Mouse (Mus musculus): ENCODE data around the gene Olfr69. TPM values are rescaled to one million over a fixed set of nuclear protein-coding genes. Genes with fewer than 3 reads are reported as not detected.
"Not testable (repeated sequence)": the region's sequence is repeated elsewhere in the genome, so short reads cannot be mapped to it uniquely, and the experiment has no call there.

Olfr69 gene
- total and polyA plus RNA-seq, 3 experiments, result not detected

DNA sequence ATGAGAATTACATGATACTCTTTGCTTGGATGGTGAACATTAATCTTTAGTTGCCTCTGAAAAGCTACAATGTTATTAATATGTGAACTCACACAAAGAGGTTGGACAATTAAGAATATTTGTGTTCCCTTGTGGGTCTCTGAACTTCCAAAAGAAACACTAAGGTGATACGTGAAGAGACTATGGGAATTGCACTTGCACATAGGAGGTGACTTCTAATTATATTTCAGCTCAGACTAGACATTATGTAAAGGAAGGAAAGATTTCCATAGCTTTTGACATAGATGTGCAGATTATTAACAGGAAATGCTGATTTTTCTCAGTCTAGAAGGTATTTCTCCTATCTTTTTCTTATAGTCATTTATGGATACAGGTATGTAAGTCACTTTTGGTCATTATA, 41.3 kb downstream of the Olfr69 start, which contains the start of gene Olfr628:
Gene Olfr628 (plus strand): TSS at position 301 of the 400 bp plus-strand sequence.
- Histone ChIP-seq H3K36me3 (ENCODE audit: control insufficient read depth in 1 of 2, insufficient read depth in 2 of 2, low read length in 2 of 2) (no peaks in the 10 kb centered on the region), H3K9ac (ENCODE audit: control insufficient read depth, low read depth, low read length, poor library complexity, severe bottlenecking) (no peak within 1 kb of the TSS), H3K27me3 (ENCODE audit: control insufficient read depth in 1 of 2, insufficient read depth in 2 of 2, low read length in 2 of 2) (no peaks in the 10 kb centered on the region), H3K27ac (ENCODE audit: control insufficient read depth, low read depth, low read length) (no peak within 1 kb of the TSS), H3K79me2 (ENCODE audit: control insufficient read depth, insufficient read depth, low read length, poor library complexity) (no peaks in the 10 kb centered on the region), H3K4me1 (ENCODE audit: control insufficient read depth in 1 of 2, insufficient read depth in 2 of 2, low read length in 2 of 2) (no peaks in the 10 kb centered on the region), H3K9me3 (replicated peaks; ENCODE audit: insufficient read depth, low read length) (no peaks in the 10 kb centered on the region), H3K4me3 (ENCODE audit: control insufficient read depth in 1 of 2, insufficient read depth in 1 of 2, low read depth in 2 of 2, low read length in 2 of 2) (no peak within 1 kb of the TSS)
- no peak for DNase-seq (ENCODE audit: low read depth, low spot score)
- no peak for TF ChIP-seq UBTF (IDR thresholded peaks at IDR 0.05; ENCODE audit: borderline replicate concordance, insufficient read depth, low read depth, low read length)
- no peak for TF ChIP-seq MYB (IDR thresholded peaks at IDR 0.05; ENCODE audit: low read depth, low read length)

DNA sequence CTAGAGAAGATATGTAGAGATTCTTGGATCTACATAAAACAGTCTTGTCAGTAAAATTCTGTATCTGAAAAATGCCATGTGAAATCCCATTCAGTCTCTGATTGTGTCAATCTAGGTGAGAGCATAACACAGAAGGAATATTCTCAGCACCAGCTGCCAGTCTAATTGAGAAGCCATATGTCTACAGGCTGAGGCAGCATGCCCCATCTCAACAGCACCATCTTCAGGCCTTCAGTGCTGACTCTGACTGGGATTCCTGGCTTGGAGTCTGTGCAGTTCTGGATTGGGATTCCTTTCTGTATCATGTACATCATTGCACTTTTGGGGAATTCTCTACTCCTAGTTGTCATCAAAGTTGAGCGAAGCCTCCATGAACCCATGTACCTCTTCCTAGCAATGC, 55.0 kb downstream of the Olfr69 start:
- H3K27ac ChIP-seq (ENCODE audit: control insufficient read depth, low read depth, low read length); H3K79me2 ChIP-seq (ENCODE audit: control insufficient read depth, insufficient read depth, low read length, poor library complexity); H3K9me3 ChIP-seq (replicated peaks; ENCODE audit: insufficient read depth, low read length); H3K27me3 ChIP-seq (ENCODE audit: control insufficient read depth in 1 of 2, insufficient read depth in 2 of 2, low read length in 2 of 2); H3K4me1 ChIP-seq (ENCODE audit: control insufficient read depth in 1 of 2, insufficient read depth in 2 of 2, low read length in 2 of 2); H3K4me3 ChIP-seq (ENCODE audit: control insufficient read depth in 1 of 2, insufficient read depth in 1 of 2, low read depth in 2 of 2, low read length in 2 of 2); H3K36me3 ChIP-seq (ENCODE audit: control insufficient read depth in 1 of 2, insufficient read depth in 2 of 2, low read length in 2 of 2); DNase-seq (ENCODE audit: low read depth, low spot score); H3K9ac ChIP-seq (ENCODE audit: control insufficient read depth, low read depth, low read length, poor library complexity, severe bottlenecking): not testable (repeated sequence)

Other genes with a start within 250 kb of the Olfr69 start
Only the 30 nearest of the 32 such genes appear.
- not detected in 2 replicates for gene Olfr613, start 223.5 kb downstream of the Olfr69 start, total RNA-seq (2012; rRNA removed)
- not detected for gene Olfr613, start 223.5 kb downstream of the Olfr69 start, polyA plus RNA-seq (2012; ENCODE audit: insufficient read depth in 1 of 2, insufficient read length in 2 of 2, low read depth in 1 of 2, low replicate concordance in 2 of 2, missing spikeins in 1 of 2)
- gene Olfr615, start 215.5 kb downstream of the Olfr69 start, total RNA-seq (2012; rRNA removed), result not detected in 2 replicates
- not detected for gene Olfr615, start 215.5 kb downstream of the Olfr69 start, polyA plus RNA-seq (2012; ENCODE audit: insufficient read depth in 1 of 2, insufficient read length in 2 of 2, low read depth in 1 of 2, low replicate concordance in 2 of 2, missing spikeins in 1 of 2)
- gene Olfr616, start 202.5 kb downstream of the Olfr69 start, total RNA-seq (2012; rRNA removed), result not detected in 2 replicates
- gene Olfr616, start 202.5 kb downstream of the Olfr69 start, polyA plus RNA-seq (2012; ENCODE audit: insufficient read depth in 1 of 2, insufficient read length in 2 of 2, low read depth in 1 of 2, low replicate concordance in 2 of 2, missing spikeins in 1 of 2), result not detected
- not detected in 2 replicates for gene Olfr617, start 198.5 kb downstream of the Olfr69 start, total RNA-seq (2012; rRNA removed)
- gene Olfr617, start 198.5 kb downstream of the Olfr69 start, polyA plus RNA-seq (2012; ENCODE audit: insufficient read depth in 1 of 2, insufficient read length in 2 of 2, low read depth in 1 of 2, low replicate concordance in 2 of 2, missing spikeins in 1 of 2), result not detected
- gene Olfr618, start 181.5 kb downstream of the Olfr69 start, total RNA-seq (2012; rRNA removed), result not detected in 2 replicates
- gene Olfr618, start 181.5 kb downstream of the Olfr69 start, polyA plus RNA-seq (2012; ENCODE audit: insufficient read depth in 1 of 2, insufficient read length in 2 of 2, low read depth in 1 of 2, low replicate concordance in 2 of 2, missing spikeins in 1 of 2), result not detected
- gene Olfr619, start 171.0 kb downstream of the Olfr69 start, total RNA-seq (2012; rRNA removed), result not detected in 2 replicates
- gene Olfr619, start 171.0 kb downstream of the Olfr69 start, polyA plus RNA-seq (2012; ENCODE audit: insufficient read depth in 1 of 2, insufficient read length in 2 of 2, low read depth in 1 of 2, low replicate concordance in 2 of 2, missing spikeins in 1 of 2), result not detected
- not detected in 2 replicates for gene Olfr620, start 159.1 kb downstream of the Olfr69 start, total RNA-seq (2012; rRNA removed)
- under 1 TPM in 1 of 2 experiments, not detected in 1; 0.03 TPM for gene Olfr620, start 159.1 kb downstream of the Olfr69 start, polyA plus RNA-seq (2012; ENCODE audit: insufficient read depth in 1 of 2, insufficient read length in 2 of 2, low read depth in 1 of 2, low replicate concordance in 2 of 2, missing spikeins in 1 of 2)
- gene Olfr622, start 128.9 kb downstream of the Olfr69 start, total RNA-seq (2012; rRNA removed), result not detected in 2 replicates
- gene Olfr622, start 128.9 kb downstream of the Olfr69 start, polyA plus RNA-seq (2012; ENCODE audit: insufficient read depth in 1 of 2, insufficient read length in 2 of 2, low read depth in 1 of 2, low replicate concordance in 2 of 2, missing spikeins in 1 of 2), result not detected
- not detected in 2 replicates for gene Olfr623, start 107.9 kb downstream of the Olfr69 start, total RNA-seq (2012; rRNA removed)
- not detected for gene Olfr623, start 107.9 kb downstream of the Olfr69 start, polyA plus RNA-seq (2012; ENCODE audit: insufficient read depth in 1 of 2, insufficient read length in 2 of 2, low read depth in 1 of 2, low replicate concordance in 2 of 2, missing spikeins in 1 of 2)
- gene Olfr624, start 100.4 kb downstream of the Olfr69 start, total RNA-seq (2012; rRNA removed), result under 0.01 TPM in 1 of 2 replicates, not detected in the other
- gene Olfr624, start 100.4 kb downstream of the Olfr69 start, polyA plus RNA-seq (2012; ENCODE audit: insufficient read depth in 1 of 2, insufficient read length in 2 of 2, low read depth in 1 of 2, low replicate concordance in 2 of 2, missing spikeins in 1 of 2), result under 1 TPM in 1 of 2 experiments, not detected in 1; 0.04 TPM
- gene Olfr625-ps1, start 88.9 kb downstream of the Olfr69 start, total RNA-seq (2012; rRNA removed), result not detected in 2 replicates
- gene Olfr625-ps1, start 88.9 kb downstream of the Olfr69 start, polyA plus RNA-seq (2012; ENCODE audit: insufficient read depth in 1 of 2, insufficient read length in 2 of 2, low read depth in 1 of 2, low replicate concordance in 2 of 2, missing spikeins in 1 of 2), result not detected
- gene Olfr243, start 56.9 kb downstream of the Olfr69 start, total RNA-seq (2012; rRNA removed), result not detected in 2 replicates
- not detected for gene Olfr243, start 56.9 kb downstream of the Olfr69 start, polyA plus RNA-seq (2012; ENCODE audit: insufficient read depth in 1 of 2, insufficient read length in 2 of 2, low read depth in 1 of 2, low replicate concordance in 2 of 2, missing spikeins in 1 of 2)
- gene Olfr628, start 41.2 kb downstream of the Olfr69 start, total RNA-seq (2012; rRNA removed), result not detected in 2 replicates
- gene Olfr628, start 41.2 kb downstream of the Olfr69 start, polyA plus RNA-seq (2012; ENCODE audit: insufficient read depth in 1 of 2, insufficient read length in 2 of 2, low read depth in 1 of 2, low replicate concordance in 2 of 2, missing spikeins in 1 of 2), result not detected
- not detected in 2 replicates for gene Olfr629, start 26.7 kb downstream of the Olfr69 start, total RNA-seq (2012; rRNA removed)
- not detected for gene Olfr629, start 26.7 kb downstream of the Olfr69 start, polyA plus RNA-seq (2012; ENCODE audit: insufficient read depth in 1 of 2, insufficient read length in 2 of 2, low read depth in 1 of 2, low replicate concordance in 2 of 2, missing spikeins in 1 of 2)
- gene Olfr630, start 14.3 kb downstream of the Olfr69 start, total RNA-seq (2012; rRNA removed), result not detected in 2 replicates
- not detected for gene Olfr630, start 14.3 kb downstream of the Olfr69 start, polyA plus RNA-seq (2012; ENCODE audit: insufficient read depth in 1 of 2, insufficient read length in 2 of 2, low read depth in 1 of 2, low replicate concordance in 2 of 2, missing spikeins in 1 of 2)
- not detected in 2 replicates for gene Olfr68, start 8.1 kb upstream of the Olfr69 start, total RNA-seq (2012; rRNA removed)
- not detected for gene Olfr68, start 8.1 kb upstream of the Olfr69 start, polyA plus RNA-seq (2012; ENCODE audit: insufficient read depth in 1 of 2, insufficient read length in 2 of 2, low read depth in 1 of 2, low replicate concordance in 2 of 2, missing spikeins in 1 of 2)
- gene Olfr67, start 20.2 kb upstream of the Olfr69 start, total RNA-seq (2012; rRNA removed), result not detected in 2 replicates
- not detected for gene Olfr67, start 20.2 kb upstream of the Olfr69 start, polyA plus RNA-seq (2012; ENCODE audit: insufficient read depth in 1 of 2, insufficient read length in 2 of 2, low read depth in 1 of 2, low replicate concordance in 2 of 2, missing spikeins in 1 of 2)
- gene Hbb-bt, start 42.4 kb upstream of the Olfr69 start, total RNA-seq (2012; rRNA removed), result 120 and 191 TPM in 2 replicates
- gene Hbb-bt, start 42.4 kb upstream of the Olfr69 start, polyA plus RNA-seq (2012; ENCODE audit: insufficient read depth in 1 of 2, insufficient read length in 2 of 2, low read depth in 1 of 2, low replicate concordance in 2 of 2, missing spikeins in 1 of 2), result 100 to 1,000 TPM in 1 of 2 experiments, not detected in 1; 118 TPM
- 79.0 and 138 TPM in 2 replicates for gene Hbb-bs, start 56.5 kb upstream of the Olfr69 start, total RNA-seq (2012; rRNA removed)
- gene Hbb-bs, start 56.5 kb upstream of the Olfr69 start, polyA plus RNA-seq (2012; ENCODE audit: insufficient read depth in 1 of 2, insufficient read length in 2 of 2, low read depth in 1 of 2, low replicate concordance in 2 of 2, missing spikeins in 1 of 2), result 100 to 1,000 TPM in 1 of 2 experiments, not detected in 1; 208 TPM
- not detected in 2 replicates for gene Hbb-bh2, start 68.9 kb upstream of the Olfr69 start, total RNA-seq (2012; rRNA removed)
- gene Hbb-bh2, start 68.9 kb upstream of the Olfr69 start, polyA plus RNA-seq (2012; ENCODE audit: insufficient read depth in 1 of 2, insufficient read length in 2 of 2, low read depth in 1 of 2, low replicate concordance in 2 of 2, missing spikeins in 1 of 2), result not detected
- gene Hbb-bh1, start 71.6 kb upstream of the Olfr69 start, total RNA-seq (2012; rRNA removed), result not detected in 2 replicates
- gene Hbb-bh1, start 71.6 kb upstream of the Olfr69 start, polyA plus RNA-seq (2012; ENCODE audit: insufficient read depth in 1 of 2, insufficient read length in 2 of 2, low read depth in 1 of 2, low replicate concordance in 2 of 2, missing spikeins in 1 of 2), result under 1 TPM in 1 of 2 experiments, not detected in 1; 0.15 TPM
- not detected in 2 replicates for gene Hbb-y, start 81.6 kb upstream of the Olfr69 start, total RNA-seq (2012; rRNA removed)
- under 1 TPM in 1 of 2 experiments, not detected in 1; 0.11 TPM for gene Hbb-y, start 81.6 kb upstream of the Olfr69 start, polyA plus RNA-seq (2012; ENCODE audit: insufficient read depth in 1 of 2, insufficient read length in 2 of 2, low read depth in 1 of 2, low replicate concordance in 2 of 2, missing spikeins in 1 of 2)
- not detected in 2 replicates for gene Olfr66, start 114.7 kb upstream of the Olfr69 start, total RNA-seq (2012; rRNA removed)
- not detected for gene Olfr66, start 114.7 kb upstream of the Olfr69 start, polyA plus RNA-seq (2012; ENCODE audit: insufficient read depth in 1 of 2, insufficient read length in 2 of 2, low read depth in 1 of 2, low replicate concordance in 2 of 2, missing spikeins in 1 of 2)
- gene Olfr64, start 122.9 kb upstream of the Olfr69 start, total RNA-seq (2012; rRNA removed), result not detected in 2 replicates
- not detected for gene Olfr64, start 122.9 kb upstream of the Olfr69 start, polyA plus RNA-seq (2012; ENCODE audit: insufficient read depth in 1 of 2, insufficient read length in 2 of 2, low read depth in 1 of 2, low replicate concordance in 2 of 2, missing spikeins in 1 of 2)
- gene Olfr65, start 131.9 kb upstream of the Olfr69 start, total RNA-seq (2012; rRNA removed), result not detected in 2 replicates
- not detected for gene Olfr65, start 131.9 kb upstream of the Olfr69 start, polyA plus RNA-seq (2012; ENCODE audit: insufficient read depth in 1 of 2, insufficient read length in 2 of 2, low read depth in 1 of 2, low replicate concordance in 2 of 2, missing spikeins in 1 of 2)
- gene Olfr631, start 157.2 kb upstream of the Olfr69 start, total RNA-seq (2012; rRNA removed), result not detected in 2 replicates
- not detected for gene Olfr631, start 157.2 kb upstream of the Olfr69 start, polyA plus RNA-seq (2012; ENCODE audit: insufficient read depth in 1 of 2, insufficient read length in 2 of 2, low read depth in 1 of 2, low replicate concordance in 2 of 2, missing spikeins in 1 of 2)
- not detected in 2 replicates for gene Olfr632, start 162.8 kb upstream of the Olfr69 start, total RNA-seq (2012; rRNA removed)
- not detected for gene Olfr632, start 162.8 kb upstream of the Olfr69 start, polyA plus RNA-seq (2012; ENCODE audit: insufficient read depth in 1 of 2, insufficient read length in 2 of 2, low read depth in 1 of 2, low replicate concordance in 2 of 2, missing spikeins in 1 of 2)
- gene Olfr633, start 172.8 kb upstream of the Olfr69 start, total RNA-seq (2012; rRNA removed), result not detected in 2 replicates
- not detected for gene Olfr633, start 172.8 kb upstream of the Olfr69 start, polyA plus RNA-seq (2012; ENCODE audit: insufficient read depth in 1 of 2, insufficient read length in 2 of 2, low read depth in 1 of 2, low replicate concordance in 2 of 2, missing spikeins in 1 of 2)
- gene Olfr635, start 199.6 kb upstream of the Olfr69 start, total RNA-seq (2012; rRNA removed), result not detected in 2 replicates
- not detected for gene Olfr635, start 199.6 kb upstream of the Olfr69 start, polyA plus RNA-seq (2012; ENCODE audit: insufficient read depth in 1 of 2, insufficient read length in 2 of 2, low read depth in 1 of 2, low replicate concordance in 2 of 2, missing spikeins in 1 of 2)
- not detected in 2 replicates for gene Olfr638, start 227.2 kb upstream of the Olfr69 start, total RNA-seq (2012; rRNA removed)
- not detected for gene Olfr638, start 227.2 kb upstream of the Olfr69 start, polyA plus RNA-seq (2012; ENCODE audit: insufficient read depth in 1 of 2, insufficient read length in 2 of 2, low read depth in 1 of 2, low replicate concordance in 2 of 2, missing spikeins in 1 of 2)

Measured in MEL (cell line).